Mouse (Mus musculus) lung, postnatal 0 days (tissue): Measurements from ENCODE around the gene Cryl1.

Experiments used
- CTCF ChIP-seq: IDR thresholded peaks from 2 replicates; pipeline ENCODE4 v1.5.1; 2016; ENCODE audit warnings: antibody characterized with exemption, mild to moderate bottlenecking
- EP300 ChIP-seq: IDR thresholded peaks from 2 replicates; pipeline ENCODE4 v1.6.1; 2016; ENCODE audit warnings: antibody characterized with exemption, mild to moderate bottlenecking, control low read depth

DNA sequence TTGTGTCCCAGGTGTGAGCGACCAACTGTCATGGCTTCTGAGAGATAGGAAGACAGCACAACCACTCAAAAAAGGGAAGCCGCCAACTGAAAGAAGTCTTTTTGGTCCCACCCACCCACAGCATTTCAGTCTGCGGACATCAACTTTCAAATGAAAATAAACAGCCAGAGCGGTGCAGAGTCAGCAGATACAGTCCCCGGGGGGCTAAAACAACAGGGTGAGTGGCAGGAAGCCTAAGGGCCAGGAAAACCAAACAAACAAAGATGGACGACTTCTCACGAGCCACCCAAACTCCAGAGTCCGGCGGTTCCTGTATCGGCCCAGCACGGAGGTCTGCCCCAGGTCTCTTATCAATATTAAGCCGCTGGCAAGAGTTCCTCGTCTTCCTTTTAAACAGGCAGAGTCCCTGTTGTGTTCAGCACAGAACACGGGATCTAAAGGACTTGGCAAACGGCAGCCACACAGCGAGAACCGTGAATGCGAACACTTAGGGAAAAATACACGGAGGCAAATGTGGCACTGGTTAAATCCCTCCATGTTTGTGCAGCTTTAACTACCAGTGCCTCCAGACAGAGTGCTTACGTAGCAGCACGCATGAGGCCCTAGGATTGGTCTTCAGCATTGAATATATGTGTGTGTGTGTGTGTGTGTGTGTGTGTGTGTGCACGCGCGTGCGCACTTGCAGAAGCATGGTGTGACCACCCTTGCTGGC lies 53.4 kb downstream of the Cryl1 start:
- TF ChIP-seq CTCF = no peak
- no peak for TF ChIP-seq EP300
